Mouse (Mus musculus) hematopoietic stem cell, adult 5-6 weeks (primary cell): ENCODE results near the gene Blnk. TPM values are rescaled to one million over a fixed set of nuclear protein-coding genes. Genes with fewer than 3 reads are reported as not detected.

Source experiments
- ATAC-seq, 2 experiments: fragments of 125-278 bp in 1 of 2; replicated peaks in 1 of 2; 2 replicates each; pipeline ENCODE4 v1.8.0; 2016 to 2017; ENCODE audit warnings: inconsistent platforms in 2 of 2, mild to moderate bottlenecking in 2 of 2, moderate number of reproducible peaks in 2 of 2, low read depth in 1 of 2, moderate TSS enrichment in 1 of 2; ENCODE audit not compliant: low FRiP score in 2 of 2, poor library complexity in 2 of 2, severe bottlenecking in 2 of 2, insufficient read depth in 1 of 2, low TSS enrichment in 1 of 2
- total RNA-seq: library from RNA; stranded (forward); fragments of 172-1452, 232-1000 nt; gene quantifications from 2 replicates; pipeline ENCODE4 v1.2.3, GENCODE M21; 2017

Gene Blnk
- total RNA-seq = 3.5 and 4.1 TPM in 2 replicates

DNA sequence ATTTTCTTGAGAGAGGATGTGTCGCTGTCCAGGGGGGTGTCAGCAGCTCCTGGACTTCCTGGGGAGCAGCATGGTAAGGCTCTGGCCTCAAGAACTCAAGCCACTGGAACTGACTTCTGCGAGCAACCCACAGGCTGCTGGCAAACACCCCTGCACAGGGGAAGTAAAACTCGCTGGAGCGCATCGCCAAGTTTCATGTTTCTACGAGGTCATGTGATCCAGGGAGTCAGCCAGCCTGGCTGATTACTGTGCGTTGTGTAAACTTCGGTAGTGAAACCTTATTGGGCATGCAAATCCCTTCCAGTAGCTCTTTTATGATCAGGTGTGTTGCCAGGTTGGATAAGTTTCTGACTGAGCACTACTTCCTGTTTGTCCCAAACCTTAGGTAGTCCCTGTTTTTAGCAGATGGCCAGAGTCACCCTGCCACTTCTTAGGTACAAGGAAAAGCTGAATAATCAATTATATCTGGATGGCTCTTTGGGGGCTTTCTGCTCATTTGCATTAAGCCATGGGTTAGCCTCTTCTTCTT lies at the start of gene Blnk:
Gene Blnk (minus strand): TSS at position 479 of the 529 bp plus-strand sequence.
- peak; percentile 55 to 75 for ATAC-seq

DNA sequence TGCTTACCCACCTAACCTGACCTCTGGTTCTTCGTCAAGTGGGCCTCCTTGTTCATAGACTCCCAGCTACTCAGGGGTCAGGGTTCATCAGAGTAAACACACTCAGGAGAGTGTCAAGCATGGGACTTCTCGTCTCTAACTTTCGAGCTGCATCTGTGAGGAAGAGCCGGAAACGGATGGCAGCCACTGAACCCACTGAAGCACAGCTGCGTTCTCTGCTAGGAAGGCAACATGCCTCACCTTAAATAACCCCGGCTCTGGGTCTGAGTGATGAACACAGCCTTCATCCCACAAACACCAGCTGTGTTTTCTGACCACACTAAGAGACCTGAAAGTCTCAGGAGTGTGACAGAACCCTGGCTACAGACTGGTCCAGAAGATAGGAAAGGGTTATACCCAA lies 44.8 kb upstream of the Blnk start:
- ATAC-seq = peak; percentile 89 to 90

DNA sequence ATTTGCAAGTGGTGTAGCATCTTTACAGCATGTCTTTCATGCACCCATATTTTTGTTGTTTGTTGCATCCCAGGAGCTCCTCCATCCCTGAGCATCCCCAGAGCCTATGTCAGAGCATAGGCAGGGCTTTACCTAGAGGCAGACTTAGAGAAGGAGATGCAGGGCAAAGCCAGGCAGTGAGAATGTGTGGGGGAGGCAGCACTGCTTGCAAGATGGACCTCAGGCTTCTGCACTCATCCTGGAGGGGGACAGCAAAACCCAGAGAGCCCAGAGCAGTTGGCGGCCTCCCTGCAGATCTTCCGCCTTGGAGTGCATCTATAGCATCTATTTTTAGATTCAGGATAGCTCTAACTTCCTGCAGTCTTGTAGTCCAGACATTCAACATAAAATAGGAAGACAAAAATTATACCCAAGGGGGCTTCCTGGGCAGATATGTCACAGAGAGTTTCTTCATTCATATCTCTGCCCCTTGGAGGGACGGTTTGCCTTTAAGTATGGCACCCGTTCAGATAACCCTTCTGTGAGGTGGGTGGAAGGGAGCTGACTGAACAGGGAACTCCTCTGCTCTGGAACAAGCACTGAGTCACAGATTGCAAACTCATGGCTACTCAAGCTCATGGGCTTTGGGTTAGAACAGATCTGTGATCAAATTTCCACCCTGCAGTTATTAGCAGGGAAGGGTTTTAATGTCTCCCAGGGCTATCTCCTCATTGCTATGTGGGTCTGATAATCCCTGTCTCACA lies 41.6 kb upstream of the Blnk start:
- no peak for ATAC-seq

DNA sequence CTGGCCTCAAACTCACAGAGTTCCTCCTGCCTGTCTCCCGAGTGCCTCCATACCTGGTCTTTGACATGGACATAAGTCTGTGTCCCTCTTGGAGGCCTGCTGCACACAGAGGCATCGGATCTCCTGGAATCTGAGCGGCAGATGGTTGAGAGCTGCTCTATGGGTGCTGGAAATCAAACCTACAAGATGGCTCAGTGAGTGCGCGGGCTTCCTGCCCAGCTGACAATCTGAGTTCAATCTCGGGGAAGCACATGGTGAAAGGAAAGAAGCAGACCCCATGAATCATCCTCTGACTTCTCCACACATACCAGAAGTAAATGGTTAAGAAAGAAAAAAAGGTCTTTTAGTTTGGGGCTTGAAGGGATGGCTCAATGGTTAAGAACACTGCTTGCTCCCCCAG lies 37.5 kb upstream of the Blnk start:
- peak in 1 of 2 experiments; percentile 25; a peak in 1 of 4 replicates for ATAC-seq

DNA sequence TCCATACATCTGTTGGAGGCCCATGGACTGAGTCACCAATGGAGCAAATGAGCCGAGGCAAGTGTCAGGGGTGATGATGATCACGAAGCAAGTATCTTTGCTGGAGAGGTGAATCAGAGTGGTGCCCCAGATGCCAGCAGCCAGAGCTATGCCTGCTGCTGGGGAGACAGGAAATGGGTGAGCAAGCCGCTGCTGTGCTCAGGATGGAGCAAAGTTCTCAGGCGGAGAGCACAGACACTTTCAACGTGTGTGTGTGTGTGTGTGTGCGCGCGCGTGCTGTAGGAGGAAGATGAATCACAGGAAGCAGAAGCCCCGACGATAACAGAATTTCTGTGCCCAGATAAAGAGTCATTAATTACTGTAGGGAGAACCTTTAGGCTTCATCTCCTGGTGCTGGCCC lies 36.7 kb upstream of the Blnk start:
- peak; percentile 84 to 89 for ATAC-seq

DNA sequence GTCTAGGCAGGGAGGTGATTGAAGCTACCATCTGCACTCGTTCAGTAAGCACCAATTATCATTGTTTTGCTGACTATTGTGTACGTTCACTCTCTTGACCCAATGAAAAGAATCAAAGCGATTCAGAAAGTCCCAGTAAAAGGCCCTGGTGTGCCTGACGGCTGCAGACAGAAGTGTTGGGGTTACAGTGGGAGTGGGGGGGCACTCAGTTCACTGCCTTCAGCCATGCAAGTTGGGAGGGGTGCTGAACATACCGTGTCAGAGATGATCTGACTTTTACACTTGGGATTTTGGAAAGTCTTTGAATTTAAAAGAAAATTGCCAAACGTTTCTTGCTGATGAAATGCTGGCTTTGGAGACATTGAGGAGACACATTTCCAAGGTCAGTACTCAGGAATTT lies 35.8 kb upstream of the Blnk start:
- no peak for ATAC-seq

DNA sequence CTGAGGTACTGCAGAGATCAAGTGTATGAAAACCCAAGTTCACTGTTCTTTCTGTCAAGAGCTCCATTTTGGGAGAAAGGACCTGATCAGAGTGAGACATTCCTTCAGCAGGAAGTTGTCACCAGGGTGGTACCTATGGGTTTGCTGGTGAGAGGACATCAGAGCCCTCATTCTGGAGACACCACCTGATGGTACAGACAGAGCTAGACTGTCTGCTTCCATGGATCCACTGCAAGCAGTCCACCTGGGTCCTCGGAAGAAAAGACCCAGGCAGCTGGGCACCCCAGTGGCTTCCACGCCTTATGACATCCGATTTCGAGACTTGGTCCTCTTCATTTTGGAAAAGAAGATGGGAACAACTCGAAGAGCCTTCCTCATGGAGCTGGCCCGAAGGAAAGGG lies 34.9 kb upstream of the Blnk start, which contains the start of gene Dntt:
Gene Dntt (plus strand): TSS at position 57 of the 400 bp plus-strand sequence.
- ATAC-seq = no peak

DNA sequence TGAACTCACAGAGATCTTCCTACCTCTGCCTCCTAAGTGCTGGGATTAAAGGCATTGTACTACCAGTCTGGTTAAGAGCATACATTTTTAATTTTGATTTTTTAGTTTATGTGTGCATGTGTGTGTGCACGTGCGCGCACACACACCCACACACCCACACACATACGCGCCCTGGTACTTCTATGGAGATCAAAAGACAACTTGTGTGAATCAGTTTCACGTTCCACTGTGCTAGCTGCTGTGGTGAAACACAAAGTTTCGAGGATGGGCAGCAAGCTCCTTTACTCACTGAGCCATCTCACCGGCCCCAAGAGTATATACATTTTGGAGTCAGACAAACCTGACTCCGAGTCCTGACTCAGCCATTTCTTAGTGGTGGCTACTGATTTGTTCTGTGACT lies 33.3 kb upstream of the Blnk start:
- ATAC-seq = no peak

DNA sequence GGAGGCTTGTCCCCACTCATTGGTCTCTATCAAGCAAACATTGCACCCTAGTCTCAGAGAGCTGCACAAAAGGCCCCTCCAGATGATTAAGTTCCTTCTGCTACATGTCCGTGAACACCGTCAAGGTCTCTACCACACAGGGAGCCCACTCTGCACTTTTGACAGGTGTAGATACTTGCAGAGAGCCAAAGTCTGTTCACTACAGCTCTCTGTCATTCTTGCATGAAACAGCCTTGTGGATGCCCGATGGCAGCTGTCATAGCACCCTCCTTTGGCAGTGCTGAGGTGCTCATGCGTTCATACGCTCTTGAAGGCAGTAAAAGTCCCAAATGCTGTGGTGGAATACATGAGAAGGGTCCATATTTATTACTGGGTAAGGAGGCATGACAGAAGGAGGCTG lies 32.7 kb upstream of the Blnk start:
- ATAC-seq = no peak

DNA sequence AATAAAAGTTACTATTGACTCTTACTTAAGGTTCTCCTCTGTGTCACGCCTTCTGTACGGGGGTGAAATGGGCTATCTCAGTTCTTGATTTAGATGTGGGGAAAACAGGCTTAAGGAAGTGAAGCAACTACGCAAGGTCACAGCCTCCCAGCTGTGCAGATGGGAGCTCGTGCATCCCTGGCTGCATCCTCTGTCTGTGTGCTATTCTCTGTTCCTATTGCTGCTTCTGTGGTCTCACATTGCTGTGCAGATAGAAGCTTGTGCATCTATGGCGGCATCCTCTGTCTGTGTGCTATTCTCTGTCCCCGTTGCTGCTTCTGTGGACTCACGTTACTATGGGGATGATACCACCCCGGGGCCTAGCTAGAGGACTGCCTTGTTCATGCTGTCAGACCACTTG lies 32.2 kb upstream of the Blnk start:
- ATAC-seq = no peak

DNA sequence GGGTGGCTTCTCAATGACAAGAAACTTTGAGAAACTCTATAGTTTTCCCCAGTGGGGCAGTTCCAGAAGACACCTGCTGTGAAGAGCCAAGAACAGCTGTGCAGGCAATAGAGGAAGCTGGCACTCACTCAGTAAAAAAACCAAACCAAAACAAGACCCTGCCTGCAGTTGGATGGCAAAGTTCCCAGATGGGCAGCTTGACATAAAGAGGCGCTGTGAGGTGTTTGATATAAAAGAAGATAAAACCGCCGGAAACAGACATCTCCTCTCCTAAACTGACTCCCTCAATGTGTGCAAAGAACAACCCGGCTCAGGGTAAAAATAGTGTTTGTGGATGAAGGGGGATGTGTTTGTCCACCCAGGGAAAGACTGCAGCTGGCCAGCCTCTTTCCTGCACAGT lies 27.9 kb upstream of the Blnk start:
- peak; percentile 68 to 78 for ATAC-seq

DNA sequence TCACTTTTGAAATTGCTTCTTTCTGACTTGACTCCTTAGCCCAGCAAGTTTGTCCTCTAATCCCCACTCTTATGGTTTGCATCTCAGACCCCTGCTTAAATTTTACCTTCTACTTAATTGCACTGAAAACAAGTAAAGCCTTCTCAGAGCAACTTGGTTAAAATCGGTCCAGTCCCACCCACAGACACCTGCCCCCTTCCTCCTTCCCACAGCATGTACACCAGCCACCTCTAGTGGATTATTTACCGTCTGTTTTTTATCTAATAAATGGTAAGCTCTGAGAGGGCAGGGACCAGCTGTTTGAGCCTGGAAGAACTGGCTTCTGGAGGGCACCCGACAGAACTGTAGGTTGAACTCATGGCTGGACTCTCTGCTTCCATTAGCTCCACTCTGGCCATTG lies 26.2 kb upstream of the Blnk start:
- ATAC-seq = no peak

DNA sequence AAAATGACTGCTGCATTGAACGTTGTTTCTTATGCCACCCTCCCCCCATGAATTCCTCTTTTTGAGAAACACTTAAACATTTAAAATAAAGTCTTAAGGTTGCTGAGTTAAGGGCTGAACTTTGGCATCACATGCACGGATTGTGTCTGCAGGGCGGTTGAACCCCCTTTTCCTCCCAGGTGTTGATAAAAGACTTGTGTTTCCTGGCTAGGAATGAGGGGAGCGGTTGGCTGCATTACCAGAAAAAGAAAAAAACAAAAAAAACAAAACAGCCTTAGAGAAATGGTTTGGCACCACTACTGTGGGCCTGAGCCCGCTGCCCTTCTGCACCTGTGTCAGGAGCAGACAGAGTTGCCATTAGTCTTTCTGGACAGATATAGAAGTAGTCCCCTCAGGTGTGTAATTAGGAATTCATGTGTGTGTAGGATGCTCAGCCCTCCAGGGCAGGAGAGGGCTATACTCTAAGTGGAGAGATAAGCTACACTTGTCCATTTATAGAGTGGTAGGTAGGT lies 24.9 kb upstream of the Blnk start:
- no peak for ATAC-seq

DNA sequence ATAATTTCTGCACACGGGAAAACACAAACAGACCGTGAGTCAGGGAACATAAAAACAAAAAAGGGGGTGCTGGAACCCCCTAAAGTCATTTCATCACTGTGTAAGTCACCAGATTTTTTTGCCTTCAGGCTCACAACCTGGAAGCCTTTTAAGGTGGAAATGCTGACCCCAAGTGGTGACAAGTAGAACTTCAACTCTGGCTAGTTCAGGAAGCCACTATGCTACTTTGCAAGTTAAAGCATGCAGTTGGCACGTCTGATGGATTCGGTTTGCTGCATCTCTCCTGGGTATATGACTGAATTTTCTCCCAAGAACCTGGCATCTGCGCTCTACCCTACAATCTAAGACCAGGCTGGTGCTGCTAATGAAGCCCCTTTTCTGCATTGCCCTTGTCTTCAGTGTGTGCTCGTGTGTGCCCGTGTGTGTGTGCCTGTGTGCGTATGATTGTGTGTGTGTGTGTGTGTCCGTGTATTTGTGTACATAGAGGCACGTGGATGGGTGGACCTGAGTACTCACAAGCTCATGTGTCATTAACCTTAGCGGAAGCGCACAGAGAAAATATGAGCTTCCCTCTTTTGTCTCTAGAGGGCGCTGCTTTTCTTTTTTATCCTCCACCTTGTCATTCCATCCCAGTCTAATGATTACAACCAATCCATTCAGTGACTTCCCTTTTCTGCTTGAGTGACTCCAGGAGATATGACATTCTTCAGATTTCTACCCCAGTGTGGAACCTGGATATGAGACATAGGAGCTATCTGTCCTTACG lies 21.8 kb upstream of the Blnk start:
- peak; percentile 72 to 81 for ATAC-seq

DNA sequence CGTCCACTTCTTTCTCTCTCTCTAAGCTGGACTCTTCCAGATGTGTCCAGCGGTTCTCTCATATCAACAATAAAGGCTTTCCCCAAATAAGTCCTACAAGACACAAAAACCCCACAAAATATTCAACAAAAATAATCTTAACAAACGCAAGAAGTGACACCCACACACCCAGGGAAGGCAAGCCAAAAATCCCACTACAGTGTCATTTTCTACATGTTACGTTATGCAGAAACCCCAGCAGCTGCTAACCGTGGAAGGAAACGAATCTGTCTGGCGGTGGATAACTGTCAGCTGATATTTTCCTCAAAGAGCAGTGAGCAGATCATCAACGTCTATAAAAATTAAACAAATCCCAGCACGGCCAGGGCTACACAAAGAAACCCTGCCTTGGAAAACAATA lies 19.7 kb upstream of the Blnk start:
- ATAC-seq = 0 out of 4 replicates have a peak, but pooled peaks of 1 of the 2 experiments have one; percentile 24

DNA sequence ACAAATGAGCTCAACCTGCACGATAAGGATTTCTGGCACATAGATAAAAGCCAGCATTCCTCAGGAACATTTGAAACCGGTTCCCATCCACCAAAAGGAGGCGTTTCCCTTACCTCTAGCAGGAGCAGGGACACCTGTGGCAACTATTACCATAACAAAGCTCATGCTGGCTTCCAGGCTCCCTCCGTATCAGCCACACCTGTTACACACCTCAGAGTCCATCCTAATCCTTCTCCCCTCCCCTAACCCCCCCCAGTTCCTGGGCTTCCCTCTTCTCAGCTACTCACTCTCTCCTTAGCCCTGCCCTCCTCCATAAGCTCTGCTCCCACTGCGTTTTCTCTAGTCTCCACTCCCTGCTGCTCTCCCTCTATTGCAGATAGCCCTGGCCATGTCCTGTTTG lies 19.3 kb upstream of the Blnk start:
- ATAC-seq = no peak

DNA sequence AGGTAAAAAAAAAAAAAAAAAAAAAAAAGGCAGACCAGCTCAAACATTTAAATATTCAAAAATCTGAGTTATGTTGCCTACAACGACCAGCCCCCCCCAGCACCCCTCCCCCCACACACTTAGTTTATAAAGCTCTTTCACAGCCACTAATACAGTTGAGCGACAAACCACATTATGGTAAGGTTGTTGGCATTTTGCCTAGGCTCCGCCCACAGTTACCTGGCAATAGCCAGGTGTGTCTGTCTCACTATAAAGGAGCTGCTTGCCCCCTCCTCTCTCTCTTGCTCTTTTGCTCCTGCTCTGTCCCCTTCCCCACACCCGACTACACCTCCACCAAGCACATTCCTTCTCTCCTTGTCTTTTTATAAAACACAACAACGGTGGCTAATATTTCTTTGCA lies 17.3 kb upstream of the Blnk start:
- ATAC-seq = no peak

DNA sequence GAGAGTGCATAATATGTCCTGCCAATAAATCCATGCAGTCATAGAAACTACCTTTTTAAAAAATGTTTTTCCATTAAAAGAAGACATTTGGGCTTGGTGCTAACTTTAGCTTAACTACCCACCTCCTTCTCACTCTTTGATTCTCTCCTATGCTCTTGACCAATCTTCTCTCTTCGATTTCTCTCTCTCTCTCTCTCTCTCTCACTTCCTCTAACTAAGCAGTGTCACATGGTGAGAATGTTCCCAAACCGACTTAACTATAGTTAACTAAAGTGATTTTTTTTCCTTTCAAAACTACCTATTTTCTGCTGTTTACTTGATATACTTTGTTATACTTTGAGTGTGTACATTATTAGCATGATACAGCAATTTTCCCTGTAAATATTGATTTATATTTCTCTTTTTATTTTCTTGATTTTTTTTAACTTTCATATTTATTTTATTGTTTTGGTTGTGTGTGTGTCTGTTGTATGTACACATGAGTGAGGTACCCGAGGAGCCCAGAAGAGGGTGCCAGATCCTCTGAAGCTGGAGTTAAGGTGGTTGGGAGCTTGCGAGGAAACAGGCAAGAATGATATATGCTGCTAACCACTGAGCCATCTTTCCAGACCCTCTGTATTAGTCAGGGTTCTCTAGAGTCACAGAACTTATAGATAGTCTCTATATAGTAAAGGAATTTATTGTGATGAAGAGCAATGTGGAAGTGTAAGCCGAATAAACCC lies 14.5 kb upstream of the Blnk start:
- ATAC-seq = no peak
